Mouse (Mus musculus) midbrain, embryonic 13.5 days (tissue): ENCODE results near the gene Cmtm1. TPM values are rescaled to one million over a fixed set of nuclear protein-coding genes. Genes with fewer than 3 reads are reported as not detected.
A peak's percentile ranks its signal among the peaks of the same experiment; 100 is the strongest.
"Not testable (repeated sequence)": the region's sequence is repeated elsewhere in the genome, so short reads cannot be mapped to it uniquely, and the experiment has no call there.

Experiments used
- ATAC-seq: fragments of 200-750 bp; cut with Nextera tagmentation; 2 replicates; pipeline ENCODE4 v1.8.0; 2017; ENCODE audit warnings: mild to moderate bottlenecking, moderate TSS enrichment, moderate library complexity
- H3K27ac ChIP-seq: fragments of 300-500 bp; sonication (generic); 2 replicates; pipeline ENCODE4 v1.5.1; 2015; ENCODE audit warnings: inconsistent platforms, mild to moderate bottlenecking, moderate library complexity
- H3K27me3 ChIP-seq: fragments of 300-500 bp; sonication (generic); 2 replicates; pipeline ENCODE4 v1.6.1; 2015; ENCODE audit warnings: mild to moderate bottlenecking, inconsistent platforms
- H3K36me3 ChIP-seq: fragments of 300-500 bp; sonication (generic); 2 replicates; pipeline ENCODE4 v1.6.1; 2015; ENCODE audit warnings: mild to moderate bottlenecking, inconsistent platforms
- H3K4me1 ChIP-seq: fragments of 300-500 bp; sonication (generic); replicated peaks from 2 replicates; pipeline ENCODE4 v1.6.1; 2015; ENCODE audit warnings: inconsistent platforms
- H3K4me2 ChIP-seq: fragments of 300-500 bp; sonication (generic); replicated peaks from 2 replicates; pipeline ENCODE4 v1.6.1; 2015; ENCODE audit warnings: moderate library complexity, mild to moderate bottlenecking, inconsistent platforms
- H3K4me3 ChIP-seq: fragments of 300-500 bp; sonication (generic); replicated peaks from 2 replicates; pipeline ENCODE4 v1.5.1; 2015; ENCODE audit warnings: mild to moderate bottlenecking, inconsistent platforms
- H3K9ac ChIP-seq: fragments of 300-500 bp; sonication (generic); replicated peaks from 2 replicates; pipeline ENCODE4 v1.6.1; 2015; ENCODE audit warnings: mild to moderate bottlenecking, inconsistent platforms
- H3K9me3 ChIP-seq: fragments of 300-500 bp; sonication (generic); 2 replicates; pipeline ENCODE4 v1.6.1; 2016; ENCODE audit warnings: mild to moderate bottlenecking, inconsistent platforms
- WGBS: fragments of 180-500 bp; shearing (Covaris S2); methylation state at CpG from one replicate; pipeline ENCODE4 v1.1.7; 2015; 5-methylcytosine and 5-hydroxymethylcytosine counted together
- polyA plus RNA-seq: library from polyadenylated mRNA; unstranded; fragments of >200 nt; fragmentation: Nextera tagmentation; extraction: Ambion mirVana; gene quantifications from 2 replicates; pipeline ENCODE4 v1.2.1, GENCODE M21; 2015

Gene Cmtm1
- polyA plus RNA-seq, 1 experiment from 2014 or later: not detected

DNA sequence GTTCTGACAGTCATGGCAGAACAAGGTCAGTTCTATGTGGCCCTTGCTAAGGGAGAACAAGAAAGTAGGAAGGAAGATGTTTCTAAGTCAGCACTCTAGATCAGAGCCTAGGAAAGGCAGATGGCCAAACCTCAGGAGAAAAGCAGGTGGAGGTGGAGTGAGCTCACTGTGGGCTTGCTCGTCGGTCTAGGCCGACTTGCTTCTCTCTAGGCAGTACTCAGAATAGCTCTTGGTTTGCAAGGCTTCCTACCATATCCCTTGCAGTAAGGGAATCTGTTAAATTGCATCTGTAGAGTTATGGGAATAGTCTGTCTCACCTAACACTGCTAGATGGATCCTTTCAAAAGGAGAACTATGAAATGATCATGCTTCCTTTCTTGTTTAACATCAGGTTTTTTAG is 2.1 kb upstream of the Cmtm1 start:
- H3K27me3 ChIP-seq, H3K4me3 ChIP-seq, H3K36me3 ChIP-seq, H3K27ac ChIP-seq, H3K4me1 ChIP-seq, H3K4me2 ChIP-seq, ATAC-seq, H3K9ac ChIP-seq, H3K9me3 ChIP-seq: not testable (repeated sequence)
- 83% methylated on average over 3 of the region's 3 CpGs for WGBS

DNA sequence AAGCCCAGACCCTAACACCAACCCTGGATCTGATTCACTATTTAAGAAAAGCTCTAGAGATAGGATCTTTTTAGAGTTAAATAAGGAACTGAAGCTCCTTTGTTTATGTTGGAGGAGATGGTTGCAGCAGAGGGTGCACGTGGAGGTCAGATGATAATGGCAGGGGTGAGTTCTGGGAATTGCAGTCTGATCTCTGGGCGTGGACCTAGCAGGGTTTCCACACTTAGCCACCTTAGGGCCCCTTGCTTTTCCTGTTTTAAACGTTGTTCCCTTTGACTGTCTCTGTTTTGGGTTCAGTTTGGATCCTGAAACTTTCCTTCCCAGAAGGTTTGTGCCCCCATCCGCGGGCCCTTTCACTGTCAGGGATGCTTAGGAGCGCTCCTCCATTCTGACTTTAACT is 1.6 kb downstream of the Cmtm1 start:
- not testable (repeated sequence) for H3K27ac ChIP-seq, H3K9me3 ChIP-seq, H3K4me2 ChIP-seq, H3K9ac ChIP-seq, H3K4me1 ChIP-seq, H3K27me3 ChIP-seq, H3K36me3 ChIP-seq, H3K4me3 ChIP-seq, ATAC-seq
- 66% methylated on average over 6 of the region's 6 CpGs for WGBS

DNA sequence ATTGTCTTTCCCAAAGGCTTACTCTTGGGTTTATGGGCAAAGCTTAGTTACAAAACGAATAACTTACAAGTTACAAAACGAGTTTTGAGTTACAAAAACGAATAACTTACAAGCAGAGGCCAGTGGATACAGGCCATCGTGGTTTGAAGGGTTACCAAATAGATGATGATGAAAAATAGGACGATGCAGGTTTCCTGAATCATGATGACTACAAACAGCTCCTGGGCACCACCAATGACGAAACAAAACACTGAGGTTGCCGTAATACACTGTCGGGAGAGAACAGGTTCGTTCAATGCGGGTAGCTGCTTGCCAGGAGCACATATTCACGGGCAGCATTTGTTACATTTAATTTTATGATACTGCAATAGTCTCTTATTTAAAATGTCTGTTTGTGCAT is 5.0 kb downstream of the Cmtm1 start:
- Histone ChIP-seq H3K9me3 (no peaks in the 10 kb centered on the region; the same call in 1 of the 2 replicates), H3K4me1 (peaks cover 17% of the 10 kb centered on the region), H3K4me3 (no peak overlapping the region), H3K27ac (no peak overlapping the region), H3K36me3 (no peaks in the 10 kb centered on the region), H3K9ac (no peak overlapping the region), H3K27me3 (no peaks in the 10 kb centered on the region), H3K4me2 (no peak overlapping the region)
- 90% methylated on average over 11 of the region's 11 CpGs for WGBS
- no peak for ATAC-seq

DNA sequence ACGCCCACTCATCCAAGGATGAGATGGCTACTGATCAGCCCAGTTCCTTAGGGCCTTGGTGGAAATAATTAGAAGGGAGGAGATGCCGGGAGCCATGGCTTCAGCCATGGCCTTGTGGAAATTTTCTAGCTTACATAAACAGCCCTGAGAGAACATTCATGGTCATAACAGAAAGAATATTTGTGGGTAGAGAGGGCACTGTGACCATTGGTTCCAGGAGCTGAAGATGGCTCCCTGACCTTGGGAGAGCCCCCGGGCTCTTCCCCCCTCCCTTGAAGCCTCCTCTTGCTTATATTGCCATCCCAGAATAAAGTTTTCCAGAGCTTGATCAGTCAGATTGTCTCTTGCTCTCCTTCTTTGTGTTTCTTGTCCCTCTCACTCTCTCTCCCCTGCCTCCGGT is 7.4 kb downstream of the Cmtm1 start:
- H3K9ac ChIP-seq, H3K9me3 ChIP-seq, H3K27me3 ChIP-seq, H3K4me3 ChIP-seq, H3K27ac ChIP-seq, ATAC-seq, H3K4me2 ChIP-seq, H3K36me3 ChIP-seq: not testable (repeated sequence)
- WGBS: 81% methylated on average over 4 of the region's 4 CpGs
- H3K4me1 ChIP-seq: peaks cover 17% of the 10 kb centered on the region

DNA sequence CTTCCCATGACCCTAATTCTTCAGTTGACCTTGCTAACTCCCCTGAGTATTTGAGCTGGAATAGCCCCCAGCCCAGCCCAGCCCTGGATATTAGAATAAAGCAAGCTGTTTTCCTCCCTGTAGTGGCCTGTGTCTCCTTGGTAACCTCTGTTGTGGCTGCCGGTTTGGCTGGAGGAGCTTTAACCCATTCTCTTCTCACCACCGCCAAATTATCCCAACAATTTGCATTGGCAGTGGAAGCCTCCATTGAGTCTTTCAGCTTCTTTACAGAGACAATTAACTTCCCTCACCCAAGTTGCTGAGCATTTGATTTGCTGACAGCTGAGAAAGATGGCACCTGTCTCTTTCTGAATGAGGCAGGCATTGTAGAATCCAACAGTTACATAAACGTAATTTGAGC is 8.4 kb downstream of the Cmtm1 start:
- not testable (repeated sequence) for H3K9ac ChIP-seq, H3K36me3 ChIP-seq, H3K4me2 ChIP-seq, H3K27me3 ChIP-seq, H3K4me3 ChIP-seq, H3K9me3 ChIP-seq
- peak overlapping the region; percentile 44; the same call in 1 of the 2 replicates for H3K27ac ChIP-seq
- peak; percentile 87 for ATAC-seq
- WGBS: 4% methylated on average over 3 of the region's 3 CpGs
- H3K4me1 ChIP-seq: peaks cover 17% of the 10 kb centered on the region

DNA sequence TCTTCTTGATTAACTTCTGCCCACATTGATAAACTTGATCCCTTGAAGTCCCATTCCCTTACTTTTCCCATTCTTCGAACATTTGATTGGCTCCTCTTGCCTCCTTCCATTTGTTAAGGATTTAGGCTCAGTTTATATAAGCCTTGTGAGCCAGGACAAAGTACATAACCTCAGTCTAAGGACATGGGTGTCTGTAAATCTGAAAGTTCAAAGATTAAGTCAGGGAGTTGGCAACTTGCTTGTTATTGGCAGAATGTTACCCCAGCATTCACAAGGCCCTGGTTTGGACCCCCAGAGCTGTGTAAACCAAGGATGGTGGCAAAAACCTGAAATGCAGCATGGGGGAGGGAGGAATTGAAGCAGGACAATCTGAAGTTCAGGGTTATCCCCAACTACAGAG is 15.5 kb downstream of the Cmtm1 start:
- 83% methylated on average over 1 of the region's 1 CpGs for WGBS
- no peak for ATAC-seq

DNA sequence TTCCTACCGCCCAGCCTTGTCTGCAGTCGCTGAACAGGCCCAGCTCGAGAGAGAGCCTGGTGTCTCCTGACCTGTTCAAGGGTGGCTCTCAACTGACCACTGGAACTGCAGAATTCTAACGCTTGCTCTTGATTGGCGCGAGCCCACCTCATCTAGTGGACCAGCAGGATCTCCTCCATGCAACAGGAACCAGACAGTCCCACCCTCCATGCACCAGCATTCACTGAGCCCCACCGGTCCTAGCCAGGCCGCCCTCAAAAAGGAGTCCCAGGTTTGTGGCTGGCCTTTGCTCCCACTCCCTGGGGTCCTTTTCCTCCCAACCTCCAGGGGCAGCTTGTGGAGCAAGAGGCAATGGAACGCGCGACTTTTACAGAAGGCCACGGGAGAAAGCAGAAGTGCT is 16.9 kb downstream of the Cmtm1 start, which contains the start of gene Cmtm2a:
Gene Cmtm2a (minus strand): TSS at position 101 of the 400 bp plus-strand sequence.
- H3K4me3 ChIP-seq, ATAC-seq: not testable (repeated sequence)

More for the DNA sequence above, 15.5 kb downstream of the Cmtm1 start:
- no peak overlapping the region for H3K4me2 ChIP-seq
- no peaks in the 10 kb centered on the region for H3K36me3 ChIP-seq
- H3K9ac ChIP-seq: no peak overlapping the region
- H3K27me3 ChIP-seq: no peaks in the 10 kb centered on the region
- H3K27ac ChIP-seq: no peak overlapping the region
- no peaks in the 10 kb centered on the region for H3K9me3 ChIP-seq
- no peak overlapping the region for H3K4me3 ChIP-seq
- no peaks in the 10 kb centered on the region for H3K4me1 ChIP-seq

DNA sequence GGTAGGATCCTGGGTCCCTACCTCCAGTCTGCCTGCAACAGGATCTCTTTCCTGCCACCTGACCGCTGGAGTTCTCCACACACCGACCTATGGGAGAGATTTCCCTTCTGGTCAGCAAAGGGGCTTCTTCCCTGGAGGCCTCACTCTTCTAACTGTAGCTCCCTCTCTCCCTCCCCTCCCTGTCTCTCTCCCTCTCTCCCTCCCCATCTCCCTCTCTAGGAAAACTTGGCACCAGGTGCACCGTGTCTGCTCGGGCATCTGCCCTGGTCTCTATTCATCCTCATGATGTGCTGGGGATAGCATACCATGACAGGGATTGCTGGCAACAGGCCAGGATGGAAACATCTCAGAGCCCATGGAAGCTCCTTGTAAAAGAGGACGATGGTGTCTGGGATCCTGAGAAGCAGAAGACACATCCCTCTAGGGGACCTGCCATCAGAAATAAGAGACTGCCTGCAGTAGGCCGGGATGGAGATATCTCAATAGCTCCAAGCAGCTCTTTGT is 41.0 kb downstream of the Cmtm1 start:
- WGBS: 90% methylated on average over 6 of the region's 6 CpGs
- ATAC-seq: no peak

More for the DNA sequence above, 16.9 kb downstream of the Cmtm1 start, which contains the start of gene Cmtm2a:
- not testable (repeated sequence) for H3K36me3 ChIP-seq, H3K4me1 ChIP-seq, H3K9me3 ChIP-seq, H3K27ac ChIP-seq, H3K9ac ChIP-seq, H3K4me2 ChIP-seq, H3K27me3 ChIP-seq
- WGBS: 90% methylated on average over 12 of the region's 12 CpGs

DNA sequence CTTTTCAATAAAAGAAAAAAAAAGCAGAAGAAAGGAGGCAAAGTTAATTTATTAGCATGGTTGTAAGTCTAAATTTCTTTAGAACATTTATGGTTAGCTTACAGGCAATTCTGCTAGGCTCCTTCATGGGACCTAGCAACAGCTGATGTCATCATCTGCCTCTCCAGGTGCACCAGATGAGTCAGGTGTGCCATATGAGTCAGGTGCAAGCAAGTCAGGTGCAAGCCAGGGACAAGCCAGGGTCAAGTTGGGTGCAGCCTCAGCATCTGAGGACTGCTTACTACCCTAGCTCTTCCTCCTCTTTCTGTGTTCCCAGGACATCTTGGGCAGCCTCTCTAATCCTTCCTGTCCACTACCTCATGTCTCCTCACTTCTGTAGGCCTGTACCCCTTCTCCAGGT is 41.6 kb downstream of the Cmtm1 start:
- H3K4me1 ChIP-seq: no peaks in the 10 kb centered on the region
- H3K9me3 ChIP-seq: no peaks in the 10 kb centered on the region
- no peak overlapping the region for H3K4me2 ChIP-seq
- H3K9ac ChIP-seq: no peak overlapping the region
- peaks cover 15% of the 10 kb centered on the region for H3K36me3 ChIP-seq
- H3K27ac ChIP-seq: no peak overlapping the region
- H3K27me3 ChIP-seq: no peaks in the 10 kb centered on the region
- ATAC-seq: no peak
- H3K4me3 ChIP-seq: no peak overlapping the region

More for the DNA sequence above, 41.0 kb downstream of the Cmtm1 start:
- Histone ChIP-seq H3K4me1 (no peaks in the 10 kb centered on the region), H3K9ac (no peak overlapping the region), H3K27me3 (no peaks in the 10 kb centered on the region), H3K4me2 (no peak overlapping the region), H3K4me3 (no peak overlapping the region), H3K36me3 (peaks cover 9% of the 10 kb centered on the region), H3K9me3 (no peaks in the 10 kb centered on the region), H3K27ac (no peak overlapping the region)

DNA sequence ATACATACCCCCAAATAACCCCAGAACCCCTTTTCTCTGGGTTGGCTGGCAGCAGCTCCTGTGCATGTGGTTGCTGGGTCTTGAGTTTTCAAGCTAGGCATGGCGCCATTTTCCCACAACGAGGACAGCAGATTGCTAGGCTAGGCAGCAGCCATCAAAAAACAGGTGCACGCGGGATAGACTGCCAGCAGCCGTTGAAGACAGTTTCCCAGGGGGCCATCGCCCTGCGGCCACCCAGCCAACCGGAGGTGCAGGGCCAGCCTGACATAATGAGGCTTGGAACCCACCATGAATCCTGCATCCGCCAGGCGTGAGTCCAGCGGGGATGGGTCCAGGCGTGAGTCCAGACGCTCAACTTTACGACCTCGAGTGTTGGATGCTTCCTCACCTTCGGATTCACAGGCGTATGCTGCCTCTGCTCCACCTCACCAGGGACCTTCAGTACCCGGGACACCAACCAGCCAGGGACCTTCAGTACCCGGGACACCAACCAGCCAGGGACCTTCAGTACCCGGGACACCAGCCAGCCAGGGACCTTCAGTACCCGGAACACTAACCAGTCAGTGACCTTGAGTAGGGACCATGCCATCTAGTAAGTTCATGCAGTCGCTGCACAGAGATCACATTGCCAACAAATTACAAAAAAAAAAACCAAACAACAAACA is 45.5 kb downstream of the Cmtm1 start:
- H3K27me3 ChIP-seq, ATAC-seq, H3K4me3 ChIP-seq, H3K27ac ChIP-seq, H3K4me2 ChIP-seq, H3K4me1 ChIP-seq, H3K9ac ChIP-seq, H3K9me3 ChIP-seq: not testable (repeated sequence)
- 97% methylated on average over 22 of the region's 22 CpGs for WGBS
- peaks cover 33% of the 10 kb centered on the region for H3K36me3 ChIP-seq

DNA sequence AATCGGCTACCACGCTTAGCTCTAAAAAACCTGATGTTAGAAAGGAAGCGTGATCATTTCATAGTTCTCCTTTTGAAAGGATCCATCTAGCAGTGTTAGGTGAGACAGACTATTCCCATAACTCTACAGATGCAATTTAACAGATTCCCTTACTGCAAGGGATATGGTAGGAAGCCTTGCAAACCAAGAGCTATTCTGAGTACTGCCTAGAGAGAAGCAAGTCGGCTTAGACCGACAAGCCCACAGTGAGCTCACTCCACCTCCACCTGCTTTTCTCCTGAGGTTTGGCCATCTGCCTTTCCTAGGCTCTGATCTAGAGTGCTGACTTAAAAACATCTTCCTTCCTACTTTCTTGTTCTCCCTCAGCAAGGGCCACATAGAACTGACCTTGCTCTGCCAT is 48.1 kb downstream of the Cmtm1 start:
- WGBS: 94% methylated on average over 5 of the region's 5 CpGs
- H3K36me3 ChIP-seq: peaks cover 53% of the 10 kb centered on the region
- not testable (repeated sequence) for ATAC-seq, H3K4me2 ChIP-seq, H3K27ac ChIP-seq, H3K4me3 ChIP-seq, H3K9me3 ChIP-seq, H3K27me3 ChIP-seq, H3K4me1 ChIP-seq, H3K9ac ChIP-seq

DNA sequence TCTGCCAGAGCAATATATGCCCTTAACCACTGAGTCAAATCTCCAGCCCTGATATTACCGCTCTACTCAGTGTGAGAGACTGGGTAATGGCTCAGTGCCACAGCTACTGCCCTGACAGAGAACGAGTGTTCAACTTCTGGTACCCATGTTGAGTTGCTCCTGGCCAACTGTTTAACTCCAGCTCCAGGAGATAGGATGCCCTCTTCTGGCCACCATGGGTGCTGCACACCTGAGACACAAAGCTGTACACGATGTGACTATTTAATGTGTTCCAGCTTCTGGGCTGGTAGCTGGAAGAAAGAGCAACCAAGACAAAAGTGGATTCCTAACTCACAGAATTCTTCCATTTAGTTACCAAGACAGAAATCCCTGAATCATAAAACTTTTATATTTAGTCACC is 56.9 kb downstream of the Cmtm1 start:
- Histone ChIP-seq H3K4me3 (no peak overlapping the region), H3K4me1 (peaks cover 11% of the 10 kb centered on the region; the same call in 1 of the 2 replicates), H3K9me3 (peaks cover 2% of the 10 kb centered on the region; the same call in 1 of the 2 replicates), H3K4me2 (no peak overlapping the region), H3K36me3 (peaks cover 7% of the 10 kb centered on the region), H3K27me3 (no peaks in the 10 kb centered on the region), H3K27ac (no peak overlapping the region), H3K9ac (no peak overlapping the region)
- ATAC-seq: no peak
- WGBS: 88% methylated on average over 3 of the region's 3 CpGs

DNA sequence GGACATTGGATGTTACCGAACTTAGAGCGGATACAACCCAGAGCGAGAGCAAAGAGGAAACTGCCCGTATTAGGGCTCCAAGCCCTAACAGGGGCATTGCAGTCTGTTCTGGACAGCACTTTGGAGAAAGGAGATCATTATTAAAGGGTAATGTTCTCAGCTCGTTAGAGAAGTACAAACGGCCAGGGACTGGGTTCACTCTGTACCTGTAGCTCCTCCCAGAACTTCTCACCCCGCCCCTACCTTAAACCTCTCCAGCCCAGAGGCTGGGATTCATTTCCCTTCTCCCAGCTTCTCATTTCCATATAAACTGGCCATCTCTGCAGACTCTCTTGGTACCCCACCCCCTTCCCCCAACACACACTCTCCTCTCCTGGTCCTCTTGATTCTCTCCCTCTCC is 58.5 kb downstream of the Cmtm1 start:
- Histone ChIP-seq H3K9me3 (no peaks in the 10 kb centered on the region), H3K4me2 (peak overlapping the region; percentile 74), H3K36me3 (no peaks in the 10 kb centered on the region), H3K4me1 (peaks cover 26% of the 10 kb centered on the region), H3K9ac (peak overlapping the region; percentile 69), H3K27ac (no peak overlapping the region), H3K27me3 (no peaks in the 10 kb centered on the region), H3K4me3 (peak overlapping the region; percentile 69)
- under 1% methylated on average over 7 of the region's 7 CpGs for WGBS
- ATAC-seq: peak; percentile 9; the same call in 1 of the 2 replicates
